Mouse (Mus musculus): ENCODE data around the gene Mfap3l. TPM values are rescaled to one million over a fixed set of nuclear protein-coding genes. Genes with fewer than 3 reads are reported as not detected.
"Not testable (repeated sequence)": the region's sequence is repeated elsewhere in the genome, so short reads cannot be mapped to it uniquely, and the experiment has no call there.

Gene Mfap3l
- total RNA-seq (2021) = 1 to 10 TPM; 2.1 to 2.8 TPM
- long read RNA-seq, experiment 1 = 0 reads
- long read RNA-seq, experiment 2 = 0 reads

- peak; percentile 94 to 95 for DNase-seq
These were observed at the start of gene Mfap3l for GRCm38 (mm10) chr8:60632250-60632932. Mfap3l (plus strand) TSS chr8:60632827.

DNA sequence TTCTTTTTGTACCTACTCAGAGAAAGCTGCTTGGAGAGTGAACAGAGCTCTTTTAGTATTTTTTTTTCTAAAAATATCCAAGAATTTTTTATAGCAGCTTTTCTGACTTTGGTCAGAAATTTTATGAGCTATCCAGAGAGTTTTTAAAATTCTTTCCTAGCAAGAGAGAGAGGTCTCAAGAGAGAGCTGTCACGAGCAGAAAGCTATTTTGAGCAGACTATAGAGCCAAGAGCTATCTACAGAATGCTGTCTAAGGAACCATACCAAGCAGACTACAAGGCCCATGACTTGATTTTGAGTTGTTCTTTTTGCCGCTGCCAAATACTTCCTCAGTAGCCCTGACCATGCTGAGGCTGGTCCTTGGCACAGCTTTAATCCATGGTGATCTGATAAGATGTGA lies 49.3 kb upstream of the Mfap3l start:
- DNase-seq = no peak

- not testable (repeated sequence) for DNase-seq
These were observed 41.1 kb upstream of the Mfap3l start for GRCm38 (mm10) chr8:60591352-60592105.

- DNase-seq = peak; percentile 10 to 42
These were observed 37.9 kb upstream of the Mfap3l start for GRCm38 (mm10) chr8:60594761-60595160.

GRCm38 (mm10) chr8:60611580-60612111 lies 21.0 kb upstream of the Mfap3l start:
- DNase-seq = no peak

DNA sequence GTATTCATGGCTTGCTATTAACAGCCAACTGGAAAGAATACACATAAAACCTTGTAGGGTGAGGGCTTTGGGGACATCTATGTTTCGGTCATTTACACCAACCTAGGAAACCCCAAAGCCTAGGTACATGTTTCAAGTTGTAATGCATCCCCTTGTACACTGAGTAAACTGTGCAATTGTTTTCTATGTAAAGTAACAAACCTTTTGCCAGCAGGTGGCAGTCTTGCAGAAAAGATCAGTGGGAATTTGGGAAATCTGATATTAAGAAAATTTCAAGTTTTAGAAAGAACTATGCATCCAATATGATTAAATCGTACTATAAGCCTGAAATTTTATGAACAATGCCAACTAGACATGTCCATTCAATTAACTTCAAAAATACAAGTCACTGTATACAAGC lies 15.7 kb upstream of the Mfap3l start:
- peak; percentile 20 to 38 for DNase-seq

GRCm38 (mm10) chr8:60621561-60621960 lies 11.1 kb upstream of the Mfap3l start:
- no peak for DNase-seq

DNA sequence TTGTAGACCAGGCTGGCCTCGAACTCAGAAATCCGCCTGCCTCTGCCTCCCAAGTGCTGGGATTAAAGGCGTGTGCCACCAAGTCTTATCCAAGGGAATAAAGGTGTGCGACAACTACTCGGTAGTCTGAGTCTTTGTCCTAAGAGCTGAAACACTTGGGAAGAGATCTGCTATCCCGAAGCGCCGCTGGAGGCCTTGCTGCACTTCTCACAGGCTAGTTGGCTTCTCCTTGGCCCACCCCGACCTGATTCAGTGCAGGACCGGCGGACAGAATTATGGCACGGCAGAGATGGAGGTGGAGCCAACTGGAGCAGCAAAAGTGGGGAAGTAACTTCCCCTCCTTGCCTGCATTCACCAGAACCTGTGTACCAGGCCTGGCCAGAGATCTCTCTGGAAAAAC lies 10.6 kb upstream of the Mfap3l start:
- DNase-seq = no peak

DNA sequence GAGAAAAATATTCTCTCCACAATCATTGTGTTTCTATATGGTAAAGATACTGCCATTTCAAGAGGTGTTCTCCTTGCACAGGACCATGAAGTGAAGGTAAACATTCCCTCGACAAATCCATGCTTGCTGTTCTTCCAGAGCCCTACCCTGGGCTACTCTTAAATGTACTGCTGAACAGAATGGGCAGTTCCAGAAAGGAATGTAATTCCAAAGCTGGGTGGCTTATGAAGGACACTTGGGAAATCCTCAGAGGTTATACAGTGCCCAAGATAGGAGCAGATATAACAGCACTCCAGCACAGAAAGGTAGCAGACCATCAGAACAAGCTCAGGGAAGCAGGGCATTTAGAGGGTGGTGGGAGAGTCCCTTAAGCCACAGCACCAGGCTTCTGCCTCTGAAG lies 9.2 kb upstream of the Mfap3l start:
- DNase-seq = no peak

DNA sequence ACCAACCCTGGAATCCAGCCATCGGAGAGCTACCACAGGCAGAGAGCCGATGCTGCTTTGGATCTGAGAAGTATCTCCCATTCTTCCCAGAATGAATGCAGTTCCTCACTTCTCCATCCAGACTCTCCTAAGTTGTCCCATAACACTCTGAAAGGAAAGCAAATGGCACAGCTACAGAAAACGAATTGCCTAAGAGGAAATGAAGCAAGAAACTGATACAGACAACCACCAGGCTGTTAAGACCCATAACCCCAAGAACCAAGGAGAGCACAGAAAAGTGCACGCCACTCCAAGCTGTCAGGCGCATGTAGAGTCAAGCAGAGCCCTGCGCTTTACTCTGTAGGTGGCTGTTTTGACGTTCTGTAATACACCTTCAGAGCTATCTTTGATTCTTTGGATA lies 7.9 kb upstream of the Mfap3l start:
- no peak for DNase-seq

DNA sequence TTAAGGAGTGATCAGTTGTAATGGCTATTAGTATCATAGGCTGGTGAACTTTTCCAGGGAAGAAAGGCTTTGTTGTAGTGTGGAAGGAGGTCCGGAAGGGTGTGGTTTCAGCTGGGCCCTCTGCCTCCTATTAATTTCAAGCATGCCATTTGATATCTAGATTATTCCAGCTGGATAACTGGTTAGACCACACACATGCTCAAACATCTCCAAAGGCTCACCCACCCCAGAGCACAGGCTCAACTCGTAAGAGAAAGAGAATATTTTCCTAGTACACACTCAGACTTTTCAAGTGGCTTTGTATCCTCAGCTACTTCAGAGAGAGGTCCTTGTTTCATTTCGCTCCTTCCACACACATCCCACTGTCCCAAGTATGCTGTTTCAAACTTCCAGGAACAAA lies 4.7 kb upstream of the Mfap3l start:
- no peak for DNase-seq

DNA sequence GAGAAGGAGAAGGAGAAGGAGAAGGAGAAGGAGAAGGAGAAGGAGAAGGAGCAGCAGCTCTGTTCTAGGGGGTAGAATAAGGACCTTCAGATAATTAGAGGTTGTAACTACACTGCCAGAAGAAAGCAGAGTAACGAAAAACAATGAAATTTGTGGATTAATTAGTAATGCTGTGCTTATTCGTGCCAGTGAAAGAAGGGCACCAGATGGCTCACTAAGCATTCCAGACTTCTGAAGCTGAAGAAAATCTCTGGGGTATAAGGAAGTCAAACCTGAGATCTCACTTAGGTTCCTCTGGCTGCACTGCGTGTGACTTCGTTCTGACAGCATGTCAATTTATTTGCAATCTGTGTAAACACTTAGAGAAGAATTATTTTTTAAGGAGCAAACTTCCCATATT lies 3.6 kb upstream of the Mfap3l start:
- DNase-seq = no peak

- DNase-seq = peak; percentile 83
These were observed 1.1 kb upstream of the Mfap3l start for GRCm38 (mm10) chr8:60631504-60631934.

- no peak for DNase-seq
These were observed 467 bp downstream of the Mfap3l start for GRCm38 (mm10) chr8:60632933-60633655.

DNA sequence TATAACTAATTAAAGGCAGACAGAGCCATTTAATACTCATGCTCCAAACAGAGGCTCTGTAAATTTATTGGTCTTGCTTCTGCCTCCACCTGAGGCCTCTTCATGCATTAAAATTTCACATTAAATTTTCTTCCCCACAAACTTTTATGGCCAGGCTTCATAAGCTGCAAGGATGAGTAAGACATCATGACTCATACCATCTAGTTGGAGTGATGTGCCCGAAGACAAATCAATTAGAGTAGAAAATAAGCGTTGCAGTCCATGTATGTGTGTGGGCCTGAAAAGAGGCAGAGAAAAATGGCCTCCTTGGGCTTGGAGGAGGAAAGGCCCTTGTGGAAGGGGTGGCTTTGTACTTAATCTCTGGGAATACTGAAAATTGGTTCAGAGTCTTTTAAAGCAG lies 2.3 kb downstream of the Mfap3l start:
- DNase-seq = no peak

- DNase-seq = no peak
These were observed 3.2 kb downstream of the Mfap3l start for GRCm38 (mm10) chr8:60635846-60636245.

DNA sequence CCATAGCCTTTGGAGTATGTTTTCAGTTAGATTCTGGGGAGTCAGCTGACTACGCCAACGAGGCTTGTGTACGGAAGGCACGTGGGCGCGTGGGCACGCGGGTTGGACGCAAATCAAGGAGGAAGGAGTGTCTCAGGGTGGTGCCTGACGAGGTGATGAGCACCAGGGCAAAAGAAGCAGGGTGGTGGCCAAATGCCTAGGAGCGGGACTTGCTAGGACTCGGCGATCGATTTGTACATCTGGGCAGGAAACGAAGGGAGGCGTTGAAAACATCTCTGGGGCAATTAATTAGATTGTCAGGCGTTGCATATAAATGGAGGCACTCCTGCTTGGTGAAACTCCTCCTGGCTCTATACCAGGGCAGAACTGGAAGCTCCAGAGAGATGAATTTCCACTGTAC lies 7.4 kb downstream of the Mfap3l start:
- no peak for DNase-seq

GRCm38 (mm10) chr8:60643416-60644020 lies 10.9 kb downstream of the Mfap3l start:
- DNase-seq = no peak

- DNase-seq = no peak
These were observed 12.5 kb downstream of the Mfap3l start for GRCm38 (mm10) chr8:60645164-60645563.

DNA sequence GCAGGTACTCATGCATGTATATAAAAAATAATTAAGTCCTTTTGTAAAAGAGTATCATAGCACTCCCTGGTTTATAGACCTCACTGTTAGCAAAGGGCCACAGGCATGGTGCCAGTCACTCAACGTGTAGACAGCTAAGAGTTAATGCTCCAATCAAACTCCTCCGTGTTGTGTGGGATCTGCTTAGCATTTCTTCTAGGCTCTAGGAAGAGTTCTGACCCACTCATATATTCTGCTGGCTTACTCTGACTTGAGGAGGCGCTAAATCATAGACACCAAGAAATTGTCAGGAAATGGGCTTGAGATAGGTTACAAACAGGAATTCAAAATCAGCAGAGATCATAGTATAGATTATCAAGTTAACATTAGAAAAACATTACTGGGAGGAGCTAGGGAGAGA lies 13.3 kb downstream of the Mfap3l start:
- DNase-seq = no peak

- no peak for DNase-seq
These were observed 14.7 kb downstream of the Mfap3l start for GRCm38 (mm10) chr8:60647291-60647690.

DNA sequence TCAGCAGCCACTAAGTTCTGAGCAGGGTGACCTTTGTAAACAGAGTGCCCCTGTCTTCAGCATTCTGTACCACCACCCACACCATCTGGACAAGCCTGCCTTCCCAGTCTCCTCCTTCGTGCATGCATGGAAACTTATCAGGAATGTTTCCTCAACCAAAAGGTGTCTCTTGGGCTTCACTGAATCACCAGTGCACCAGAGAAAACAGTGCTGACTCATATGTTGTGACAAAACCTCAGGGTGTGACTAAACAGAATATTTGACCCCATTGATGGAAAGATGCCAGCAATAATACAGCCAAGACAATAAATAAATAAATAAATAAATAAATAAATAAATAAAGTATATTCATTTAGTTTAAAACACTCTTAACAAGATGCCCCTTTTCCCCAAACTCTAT lies 16.5 kb downstream of the Mfap3l start:
- DNase-seq = no peak

All from adrenal gland, postnatal 36 days (tissue).